Mouse (Mus musculus) G1E (cell line): ENCODE results near the gene Clic3.

Experiments used
- CTCF ChIP-seq: IDR thresholded peaks from 2 replicates; pipeline ENCODE4 v1.5.1; 2012; ENCODE audit warnings: low read depth, low read length, inconsistent platforms, mixed read lengths
- GATA1 ChIP-seq: IDR thresholded peaks from 2 replicates; pipeline ENCODE4 v1.6.1; 2012; ENCODE audit warnings: borderline replicate concordance, low read length, inconsistent platforms, mixed read lengths
- POLR2AphosphoS5 ChIP-seq: IDR thresholded peaks from 2 replicates; pipeline ENCODE4 v1.6.1; 2012; ENCODE audit warnings: low read depth, low read length, inconsistent platforms; ENCODE audit not compliant: insufficient replicate concordance

GRCm38 (mm10) chr2:25467606-25468303 is 11.1 kb downstream of the Clic3 start:
- TF ChIP-seq CTCF: no peak
- no peak for TF ChIP-seq POLR2AphosphoS5
- TF ChIP-seq GATA1: no peak
